Mouse (Mus musculus) embryonic facial prominence, embryonic 11.5 days (tissue): ENCODE measurements around the gene Aqr. TPM values are rescaled to one million over a fixed set of nuclear protein-coding genes. Genes with fewer than 3 reads are reported as not detected.
"Not testable (repeated sequence)": the region's sequence is repeated elsewhere in the genome, so short reads cannot be mapped to it uniquely, and the experiment has no call there.

Experiments
- ATAC-seq: fragments of 200-750 bp; cut with Nextera tagmentation; replicated peaks from 2 replicates; pipeline ENCODE4 v1.8.0; 2017; ENCODE audit warnings: low read depth; ENCODE audit not compliant: insufficient number of reproducible peaks, low FRiP score, low TSS enrichment
- DNase-seq: peaks from one replicate; pipeline ENCODE4 v3.0.0-alpha.2; 2015; ENCODE audit warnings: low spot score
- H3K27ac ChIP-seq: fragments of 300-500 bp; sonication (generic); replicated peaks from 2 replicates; pipeline ENCODE4 v1.5.1; 2014; ENCODE audit warnings: mild to moderate bottlenecking, low read depth, low read length, control low read depth
- H3K27me3 ChIP-seq: fragments of 300-500 bp; sonication (generic); 2 replicates; pipeline ENCODE4 v1.6.1; 2014; ENCODE audit warnings: mild to moderate bottlenecking, low read length, moderate library complexity, mixed read lengths; ENCODE audit not compliant: control insufficient read depth, insufficient read depth
- H3K36me3 ChIP-seq: fragments of 300-500 bp; sonication (generic); replicated peaks from 2 replicates; pipeline ENCODE4 v1.6.1; 2014; ENCODE audit warnings: low read depth, mild to moderate bottlenecking, low read length, moderate library complexity, mixed read lengths; ENCODE audit not compliant: control insufficient read depth, insufficient read depth
- H3K4me1 ChIP-seq: fragments of 300-500 bp; sonication (generic); 2 replicates; pipeline ENCODE4 v1.6.1; 2014; ENCODE audit warnings: low read length, mixed read lengths; ENCODE audit not compliant: control insufficient read depth, insufficient read depth
- H3K4me2 ChIP-seq: fragments of 300-500 bp; sonication (generic); 2 replicates; pipeline ENCODE4 v1.6.1; 2014; ENCODE audit warnings: low read depth, mild to moderate bottlenecking, control low read depth, low read length, moderate library complexity
- H3K4me3 ChIP-seq: fragments of 300-500 bp; sonication (generic); 2 replicates; pipeline ENCODE4 v1.5.1; 2014; ENCODE audit warnings: low read depth, low read length, control low read depth
- H3K9ac ChIP-seq: fragments of 300-500 bp; sonication (generic); replicated peaks from 2 replicates; pipeline ENCODE4 v1.6.1; 2014; ENCODE audit warnings: mild to moderate bottlenecking, control low read depth, low read length
- H3K9me3 ChIP-seq: fragments of 300-500 bp; sonication (generic); replicated peaks from 2 replicates; pipeline ENCODE4 v1.6.1; 2016; ENCODE audit warnings: mild to moderate bottlenecking, low read length, inconsistent platforms, mixed read lengths; ENCODE audit not compliant: control insufficient read depth
- WGBS: fragments of 180-500 bp; shearing (Covaris S2); extraction: QIAGEN DNeasy Blood & Tissue Kit; methylation state at CpG from one replicate; pipeline ENCODE4 v1.1.7; 2014; 5-methylcytosine and 5-hydroxymethylcytosine counted together
- polyA plus RNA-seq: library from polyadenylated mRNA; unstranded; fragments of >200 nt; fragmentation: Nextera tagmentation; extraction: Ambion mirVana; gene quantifications from 2 replicates; pipeline ENCODE4 v1.2.1, GENCODE M21; 2014

The Aqr gene
- 62.2 and 69.1 TPM in 2 replicates for polyA plus RNA-seq

DNA sequence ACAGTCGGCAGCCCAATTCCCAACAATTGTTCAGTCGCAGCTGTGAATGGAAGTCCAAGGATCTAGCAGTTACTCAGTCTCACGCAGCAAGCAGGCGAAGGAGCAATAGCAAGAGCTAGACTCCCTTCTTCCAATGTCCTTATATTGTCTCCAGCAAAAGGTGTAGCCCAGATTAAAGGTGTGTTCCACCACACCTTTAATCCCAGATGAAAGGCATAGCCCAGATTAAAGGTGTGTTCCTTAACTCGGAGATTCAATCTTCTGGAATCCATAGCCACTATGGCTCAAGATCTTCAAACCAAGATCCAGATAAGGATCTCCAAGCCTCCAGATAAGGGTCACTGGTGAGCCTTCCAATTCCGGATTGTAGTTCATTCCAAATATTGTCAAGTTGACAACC, at the start of gene Aqr:
TSS of gene Aqr (minus strand) at position 101 of the 400 bp plus-strand sequence.
- not testable (repeated sequence) for H3K4me2 ChIP-seq, DNase-seq, H3K9me3 ChIP-seq, ATAC-seq, H3K4me1 ChIP-seq, H3K4me3 ChIP-seq, H3K36me3 ChIP-seq, H3K27ac ChIP-seq, H3K27me3 ChIP-seq, H3K9ac ChIP-seq
- WGBS, result 79% methylated on average over 1 of the region's 6 CpGs

GRCm38 (mm10) chr2:114236566-114236965, 49.7 kb upstream of the Aqr start:
- no peak for DNase-seq
- H3K27ac ChIP-seq, result no peak overlapping the region
- H3K4me1 ChIP-seq, result no peaks in the 10 kb centered on the region
- H3K9me3 ChIP-seq, result no peaks in the 10 kb centered on the region
- no peak overlapping the region for H3K9ac ChIP-seq
- H3K36me3 ChIP-seq, result no peaks in the 10 kb centered on the region
- no peak overlapping the region for H3K4me2 ChIP-seq
- H3K27me3 ChIP-seq, result no peaks in the 10 kb centered on the region
- WGBS, result 80% methylated on average over 1 of the region's 1 CpGs
- ATAC-seq, result no peak
- H3K4me3 ChIP-seq, result no peak overlapping the region

GRCm38 (mm10) chr2:114235584-114235983, 48.8 kb upstream of the Aqr start:
- ATAC-seq, result no peak
- no peak overlapping the region for H3K9ac ChIP-seq
- no peaks in the 10 kb centered on the region for H3K36me3 ChIP-seq
- no peak overlapping the region for H3K4me3 ChIP-seq
- H3K4me1 ChIP-seq, result no peaks in the 10 kb centered on the region
- H3K27me3 ChIP-seq, result no peaks in the 10 kb centered on the region
- 80% methylated on average over 3 of the region's 3 CpGs for WGBS
- H3K9me3 ChIP-seq, result no peaks in the 10 kb centered on the region
- H3K4me2 ChIP-seq, result no peak overlapping the region
- no peak overlapping the region for H3K27ac ChIP-seq
- no peak for DNase-seq

- H3K9ac ChIP-seq, result no peak overlapping the region
- no peaks in the 10 kb centered on the region for H3K4me1 ChIP-seq
- H3K27ac ChIP-seq, result no peak overlapping the region
- ATAC-seq, result no peak
- no peaks in the 10 kb centered on the region for H3K36me3 ChIP-seq
- DNase-seq, result no peak
- H3K27me3 ChIP-seq, result no peaks in the 10 kb centered on the region
- H3K4me2 ChIP-seq, result no peak overlapping the region
- WGBS, result 84% methylated on average over 2 of the region's 2 CpGs
- H3K9me3 ChIP-seq, result no peaks in the 10 kb centered on the region
- no peak overlapping the region for H3K4me3 ChIP-seq
These were observed 44.4 kb upstream of the Aqr start for GRCm38 (mm10) chr2:114231248-114231647.

DNA sequence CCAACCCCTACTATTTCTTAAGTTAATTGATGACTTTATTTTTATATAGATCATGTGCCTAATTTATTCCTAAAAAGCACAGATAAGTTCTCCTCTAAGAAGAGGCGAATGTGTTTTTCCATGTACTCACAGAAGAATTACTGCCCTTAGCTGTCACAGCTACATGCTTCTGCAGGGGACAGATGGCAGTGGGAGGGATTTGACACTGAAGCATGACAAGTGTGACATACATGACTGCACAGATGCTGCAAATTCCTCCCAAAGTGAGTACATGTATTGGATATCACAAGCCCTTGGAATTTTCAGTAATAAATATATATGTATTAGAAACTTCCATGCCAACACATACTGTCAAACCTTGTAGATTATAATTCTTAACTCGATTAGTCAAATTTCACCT, 41.8 kb upstream of the Aqr start:
- WGBS, result 90% methylated on average over 2 of the region's 2 CpGs
- Histone ChIP-seq H3K27ac (no peak overlapping the region), H3K4me3 (no peak overlapping the region)

GRCm38 (mm10) chr2:114205036-114205435, 18.2 kb upstream of the Aqr start:
- no peak overlapping the region for H3K4me3 ChIP-seq
- H3K27me3 ChIP-seq, result no peaks in the 10 kb centered on the region
- H3K9ac ChIP-seq, result no peak overlapping the region
- no peak overlapping the region for H3K27ac ChIP-seq
- WGBS, result 71% methylated on average over 6 of the region's 6 CpGs
- ATAC-seq (no peak), DNase-seq (no peak)
- H3K9me3 ChIP-seq, result no peaks in the 10 kb centered on the region
- H3K4me1 ChIP-seq, result no peaks in the 10 kb centered on the region
- no peaks in the 10 kb centered on the region for H3K36me3 ChIP-seq
- no peak overlapping the region for H3K4me2 ChIP-seq

More for the DNA sequence above, 41.8 kb upstream of the Aqr start:
- H3K4me1 ChIP-seq, result no peaks in the 10 kb centered on the region
- no peak overlapping the region for H3K4me2 ChIP-seq
- no peaks in the 10 kb centered on the region for H3K36me3 ChIP-seq
- no peak for ATAC-seq
- no peak for DNase-seq
- no peak overlapping the region for H3K9ac ChIP-seq
- no peaks in the 10 kb centered on the region for H3K27me3 ChIP-seq
- no peaks in the 10 kb centered on the region for H3K9me3 ChIP-seq

- Histone ChIP-seq H3K27ac (no peak overlapping the region), H3K9ac (peak overlapping the region; percentile 87), H3K4me2 (peak overlapping the region; percentile 62; the same call in 1 of the 2 replicates), H3K9me3 (no peaks in the 10 kb centered on the region), H3K4me1 (no peaks in the 10 kb centered on the region), H3K36me3 (no peaks in the 10 kb centered on the region), H3K4me3 (peak overlapping the region; percentile 74), H3K27me3 (no peaks in the 10 kb centered on the region)
- 29% methylated on average over 4 of the region's 4 CpGs for WGBS
- ATAC-seq (no peak; the same call in 1 of the 2 replicates), DNase-seq (no peak)
These were observed 14.8 kb upstream of the Aqr start for GRCm38 (mm10) chr2:114201574-114201973.

GRCm38 (mm10) chr2:114200932-114201559, 14.2 kb upstream of the Aqr start, which contains the start of gene Zfp770:
Gene Zfp770, minus strand, starts transcription at chr2:114201469.
- Histone ChIP-seq H3K27ac (peak within 1 kb of the TSS; percentile 17; the same call in 1 of the 2 replicates), H3K9me3 (no peaks in the 10 kb centered on the region), H3K4me1 (no peaks in the 10 kb centered on the region), H3K4me2 (peak within 1 kb of the TSS; percentile 62), H3K9ac (peak within 1 kb of the TSS; percentile 87), H3K36me3 (no peaks in the 10 kb centered on the region), H3K4me3 (peak within 1 kb of the TSS; percentile 74), H3K27me3 (no peaks in the 10 kb centered on the region)
- ATAC-seq (peak; percentile 84), DNase-seq (peak; percentile 85)
- under 1% methylated on average over 36 of the region's 36 CpGs for WGBS
